Mouse (Mus musculus) G1E (cell line): Measurements from ENCODE around the gene Camk1.

ENCODE experiments used
- CTCF ChIP-seq: IDR thresholded peaks from 2 replicates; pipeline ENCODE4 v1.5.1; 2012; ENCODE audit warnings: low read depth, low read length, inconsistent platforms, mixed read lengths
- GATA1 ChIP-seq: IDR thresholded peaks from 2 replicates; pipeline ENCODE4 v1.6.1; 2012; ENCODE audit warnings: borderline replicate concordance, low read length, inconsistent platforms, mixed read lengths
- GATA2 ChIP-seq: IDR thresholded peaks from 2 replicates; pipeline ENCODE4 v1.6.1; 2012; ENCODE audit warnings: low read depth, low read length, inconsistent platforms, borderline replicate concordance
- POLR2AphosphoS5 ChIP-seq: IDR thresholded peaks from 2 replicates; pipeline ENCODE4 v1.6.1; 2012; ENCODE audit warnings: low read depth, low read length, inconsistent platforms; ENCODE audit not compliant: insufficient replicate concordance
- TAL1 ChIP-seq: conservative IDR thresholded peaks from 2 replicates; pipeline ENCODE4 v1.6.1; 2012; ENCODE audit warnings: low read depth, low read length, inconsistent platforms, mixed read lengths

GRCm38 (mm10) chr6:113341574-113341973 is 2.2 kb downstream of the Camk1 start:
- no peak for TF ChIP-seq CTCF
- no peak for TF ChIP-seq GATA1
- TF ChIP-seq POLR2AphosphoS5 = no peak
- no peak for TF ChIP-seq TAL1
- no peak for TF ChIP-seq GATA2
